Mouse (Mus musculus) urinary bladder, postnatal 14 days (tissue): Measurements from ENCODE around the gene H2-Eb1.
A peak's percentile ranks its signal among the peaks of the same experiment; 100 is the strongest.
"Not testable (repeated sequence)": the region's sequence is repeated elsewhere in the genome, so short reads cannot be mapped to it uniquely, and the experiment has no call there.

Experiments
- DNase-seq: peaks from one replicate; pipeline ENCODE4 v3.0.0; 2021; ENCODE audit warnings: low spot score

The H2-Eb1 gene

DNA sequence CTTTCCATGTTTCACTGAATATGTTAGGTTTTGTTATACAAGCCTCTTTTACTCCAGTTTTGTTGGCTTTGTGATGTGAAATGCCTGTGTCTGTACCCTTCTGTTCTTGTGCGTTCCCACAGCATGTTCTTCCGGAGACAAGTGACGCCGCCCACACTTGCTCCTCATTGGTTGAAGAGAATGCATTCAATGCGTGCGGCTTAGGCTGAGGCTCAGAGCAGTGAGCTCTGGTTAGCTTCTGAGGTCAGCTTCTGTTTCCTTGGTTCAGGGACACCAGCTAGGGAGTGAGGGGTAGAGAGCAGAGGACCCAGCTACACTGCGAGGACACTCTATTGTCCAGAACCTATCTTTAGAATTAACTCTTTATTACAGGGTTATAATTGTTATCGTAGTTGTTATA lies 14.1 kb upstream of the H2-Eb1 start:
- DNase-seq, result peak; percentile 79

DNA sequence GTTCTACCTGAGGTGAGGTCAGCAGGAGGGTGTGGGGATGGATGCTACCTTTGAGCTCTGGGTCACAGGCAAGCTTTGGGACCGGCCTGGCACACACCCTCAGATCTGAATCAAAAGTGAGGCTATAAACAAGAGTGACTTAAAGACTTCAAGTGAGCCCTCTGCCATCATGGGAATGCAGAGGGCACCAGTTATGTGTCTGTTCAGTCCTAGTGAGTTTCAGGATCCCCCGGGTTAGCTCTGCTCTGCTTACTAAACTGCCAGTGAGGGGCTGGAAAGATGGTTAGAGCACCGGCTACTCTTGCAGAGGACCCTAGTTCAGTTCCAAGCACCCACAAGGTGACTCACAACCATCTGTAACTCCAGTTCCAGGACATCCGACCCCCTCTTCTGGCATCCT lies 13.1 kb upstream of the H2-Eb1 start:
- no peak for DNase-seq

DNA sequence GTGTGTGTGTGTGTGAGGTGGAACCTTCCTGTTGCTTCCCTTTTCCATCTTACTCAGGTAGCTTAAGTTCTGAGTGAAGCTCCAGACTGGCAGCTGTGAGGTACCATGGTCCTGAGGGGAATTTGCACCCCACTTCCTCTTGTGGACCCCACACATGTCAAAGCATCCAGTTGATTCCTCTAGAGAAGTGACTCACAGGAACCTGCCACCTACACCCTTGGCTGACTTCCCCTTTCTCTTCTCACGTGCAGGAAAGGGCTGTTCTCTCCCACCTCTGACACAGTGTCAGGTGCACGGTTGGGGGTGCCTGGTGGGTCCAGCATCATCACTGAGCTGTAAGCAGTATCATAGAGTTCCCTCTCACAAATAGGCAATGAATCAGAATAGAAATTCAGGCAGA lies 12.1 kb upstream of the H2-Eb1 start:
- DNase-seq, result no peak

DNA sequence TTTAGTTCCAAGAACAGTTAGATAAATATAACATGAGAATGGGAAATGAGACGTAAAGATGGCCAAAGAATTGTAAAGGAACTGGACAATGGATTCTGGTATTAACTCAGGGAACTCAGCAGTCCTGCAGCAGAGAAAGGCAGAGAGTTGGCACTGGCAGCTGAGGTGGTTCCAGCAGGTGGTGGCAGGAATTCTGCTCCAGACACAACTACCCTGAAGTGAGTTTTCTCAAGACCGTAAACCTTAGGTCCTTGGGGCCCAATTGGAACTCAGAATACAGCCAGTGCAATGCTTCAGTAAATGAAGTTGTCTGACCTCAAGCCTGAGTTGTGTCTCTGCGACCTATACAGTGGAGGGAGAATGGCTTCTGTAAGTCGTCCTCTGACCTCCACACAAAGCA lies 11.4 kb upstream of the H2-Eb1 start:
- DNase-seq, result no peak

DNA sequence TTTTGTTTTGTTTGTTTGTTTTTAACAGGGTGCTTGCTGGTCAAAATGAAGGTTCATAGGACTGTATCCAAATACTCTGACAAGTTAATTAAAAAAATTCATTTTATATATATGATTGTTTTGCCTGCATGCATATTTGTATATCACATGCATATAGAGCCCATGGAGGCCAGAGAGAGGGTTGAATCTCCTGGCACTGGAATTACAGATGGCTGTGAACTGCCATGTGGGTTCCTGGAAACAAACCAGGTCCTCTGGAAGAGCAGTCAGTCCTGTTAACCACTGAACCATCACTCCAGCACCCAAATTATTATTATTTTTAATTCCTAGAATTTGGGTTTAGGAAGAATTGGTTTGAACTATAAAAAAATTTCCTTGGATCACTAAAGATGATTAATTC lies 10.4 kb upstream of the H2-Eb1 start:
- no peak for DNase-seq

DNA sequence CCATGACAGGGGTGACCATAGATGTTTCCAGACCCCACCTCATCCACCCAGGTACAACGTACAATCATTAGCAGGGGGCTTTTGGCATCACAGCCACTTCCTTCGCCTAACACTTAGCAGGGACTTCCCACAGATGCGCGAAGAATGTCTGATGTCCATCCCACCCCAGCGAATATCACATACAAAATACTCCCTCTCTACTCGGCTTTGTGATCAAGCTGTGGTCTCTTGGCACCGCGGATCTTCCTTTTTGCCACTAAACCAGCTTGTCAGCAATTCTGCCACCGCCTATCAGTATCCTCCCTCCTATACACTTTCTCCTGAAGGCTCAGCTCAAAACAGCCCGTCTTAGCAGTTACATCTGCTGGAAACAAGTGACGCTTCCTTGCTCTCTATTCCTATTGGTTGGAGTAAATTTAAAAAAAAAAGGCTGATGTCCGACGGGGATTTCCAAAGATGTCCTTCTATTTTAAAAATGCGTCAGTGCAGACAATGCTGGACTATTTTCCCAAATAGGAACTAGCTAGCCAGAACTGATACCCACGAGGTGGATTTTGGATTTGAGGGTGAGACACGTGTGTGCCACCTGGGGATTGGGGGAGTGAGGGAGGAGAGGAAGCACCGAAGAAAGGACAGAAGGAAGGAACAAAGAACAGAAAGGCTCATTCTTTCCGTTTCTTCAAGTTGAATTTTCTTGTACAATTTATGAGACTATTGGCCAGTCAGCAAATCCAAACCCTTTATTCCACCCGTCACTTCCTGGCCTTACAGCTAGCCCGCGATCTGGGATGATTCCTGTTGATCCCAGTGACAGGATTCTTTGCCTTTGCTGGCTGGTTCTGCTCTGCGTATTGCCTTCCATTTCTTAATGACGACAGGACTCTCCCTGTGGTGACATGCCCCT lies 9.5 kb upstream of the H2-Eb1 start:
- no peak for DNase-seq

DNA sequence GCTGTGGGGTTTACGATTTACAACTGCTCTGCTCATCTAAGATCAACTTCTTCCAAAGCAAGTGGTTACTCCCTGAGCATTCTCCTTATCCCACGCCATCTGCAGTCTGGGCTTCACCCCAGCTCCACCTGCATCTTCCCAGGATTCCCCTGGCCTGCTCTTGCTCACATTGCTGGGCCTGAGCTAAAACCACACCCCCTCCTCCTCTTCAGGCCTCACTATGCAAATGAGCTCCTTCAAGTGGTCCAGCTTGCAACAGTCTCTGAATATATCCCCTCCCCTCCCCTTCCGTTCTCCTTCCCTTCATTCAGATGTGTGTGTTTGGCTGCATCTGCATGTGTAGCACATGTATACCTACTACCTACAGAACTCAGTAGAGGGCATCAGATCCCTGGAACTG lies 6.3 kb upstream of the H2-Eb1 start:
- no peak for DNase-seq

DNA sequence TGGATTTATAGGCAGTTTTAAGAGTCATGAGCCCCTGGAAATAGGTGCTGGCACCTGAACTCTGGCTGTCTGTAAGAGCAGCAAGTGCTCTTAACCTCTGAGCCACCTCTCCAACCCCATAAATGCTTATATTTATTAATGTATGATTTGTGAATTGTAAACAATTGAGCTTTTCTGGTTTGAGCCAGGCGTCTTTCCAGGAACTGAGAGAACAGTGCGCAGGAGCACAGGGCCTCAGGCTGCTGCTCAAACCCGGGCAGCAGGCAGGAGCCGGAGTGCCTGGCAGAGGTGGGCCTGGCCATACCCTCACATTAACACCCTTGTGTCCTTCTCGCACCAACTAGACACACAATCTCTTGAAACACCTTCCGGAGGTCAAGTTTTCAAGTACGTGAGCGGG lies 5.6 kb upstream of the H2-Eb1 start:
- DNase-seq, result no peak

DNA sequence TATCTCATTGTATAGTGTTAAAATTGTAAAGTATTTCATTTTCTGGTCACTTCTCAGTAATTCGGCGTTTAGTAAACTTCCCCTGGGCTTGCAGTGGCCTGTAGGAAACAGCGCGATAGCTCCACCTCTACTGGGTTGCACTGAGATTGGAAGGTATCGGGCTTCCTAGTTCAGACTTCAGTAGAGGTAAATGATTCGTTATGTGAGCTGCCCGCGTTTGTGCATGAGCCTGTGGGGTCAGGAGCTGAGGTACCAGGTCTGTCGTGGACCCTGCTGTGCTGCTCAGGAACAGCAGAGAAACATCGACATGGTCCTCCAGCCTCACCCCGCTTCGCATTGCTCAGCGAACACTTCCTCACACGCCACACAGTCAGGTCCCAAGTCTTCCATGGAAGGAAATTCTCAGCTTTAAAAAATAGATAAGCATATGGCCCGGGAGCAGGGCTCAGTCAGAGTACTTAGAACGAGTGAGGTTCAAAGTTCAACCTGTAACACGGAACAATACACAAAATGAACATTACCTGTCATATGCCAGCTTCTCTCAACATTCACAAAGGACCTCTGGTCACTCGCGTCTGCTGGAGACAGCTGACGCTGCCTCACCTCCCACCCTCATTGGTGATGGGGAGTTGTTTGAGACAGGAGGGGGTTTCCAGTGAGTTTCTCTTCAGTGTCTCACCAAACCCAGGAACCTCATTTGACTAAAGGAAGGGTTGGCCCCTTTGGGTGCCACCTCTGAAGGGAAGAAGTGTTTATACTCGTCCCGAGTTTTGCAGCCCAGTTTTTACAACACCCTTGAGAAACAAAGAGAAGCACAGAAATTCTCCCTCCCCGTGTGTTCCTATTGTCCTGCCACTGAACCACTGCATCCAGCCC lies 4.7 kb upstream of the H2-Eb1 start:
- DNase-seq, result no peak

DNA sequence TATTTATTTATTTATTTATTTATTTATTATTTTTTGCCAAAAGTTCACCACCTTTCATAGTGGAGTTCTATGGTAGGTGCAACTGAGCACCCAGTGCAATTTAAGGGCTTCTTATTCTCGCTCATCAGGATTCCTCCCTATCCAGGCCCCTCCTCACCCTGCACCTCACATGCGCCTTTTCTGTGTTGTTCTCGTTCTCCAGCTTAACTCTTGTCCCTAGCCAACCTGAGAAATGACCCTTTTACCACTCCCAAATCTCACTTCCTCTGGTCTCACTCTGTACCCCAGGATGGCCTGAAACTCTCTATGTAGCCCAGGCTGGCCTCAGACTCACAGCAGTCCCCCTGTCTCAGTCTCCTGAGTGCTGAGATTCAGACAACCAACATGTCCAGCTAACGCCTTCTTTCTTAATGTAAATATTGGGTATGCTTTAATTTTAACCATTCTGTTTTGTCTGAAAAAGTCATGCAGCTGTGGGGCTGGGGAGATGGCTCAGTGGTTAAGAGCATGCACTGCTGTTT lies 3.9 kb upstream of the H2-Eb1 start:
- DNase-seq, result no peak

DNA sequence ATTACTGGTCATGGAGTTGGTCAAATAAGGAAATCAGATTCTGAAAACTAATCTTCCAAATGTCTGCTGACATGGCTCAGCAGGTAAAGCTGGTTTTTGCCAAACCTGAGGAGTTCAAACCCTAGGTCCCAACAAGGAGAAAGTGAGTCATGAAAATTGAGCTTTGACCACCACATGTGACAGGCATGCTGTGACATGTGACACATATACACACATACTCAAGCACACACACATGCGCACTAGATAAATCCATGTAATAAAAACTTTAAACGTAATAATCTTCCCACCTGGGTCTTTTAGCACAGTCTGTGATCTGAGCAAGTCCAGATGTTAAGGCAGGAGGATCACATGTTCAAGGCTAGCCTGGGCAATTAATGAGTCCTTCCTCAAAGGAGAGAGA lies 1.9 kb upstream of the H2-Eb1 start:
- DNase-seq, result no peak

DNA sequence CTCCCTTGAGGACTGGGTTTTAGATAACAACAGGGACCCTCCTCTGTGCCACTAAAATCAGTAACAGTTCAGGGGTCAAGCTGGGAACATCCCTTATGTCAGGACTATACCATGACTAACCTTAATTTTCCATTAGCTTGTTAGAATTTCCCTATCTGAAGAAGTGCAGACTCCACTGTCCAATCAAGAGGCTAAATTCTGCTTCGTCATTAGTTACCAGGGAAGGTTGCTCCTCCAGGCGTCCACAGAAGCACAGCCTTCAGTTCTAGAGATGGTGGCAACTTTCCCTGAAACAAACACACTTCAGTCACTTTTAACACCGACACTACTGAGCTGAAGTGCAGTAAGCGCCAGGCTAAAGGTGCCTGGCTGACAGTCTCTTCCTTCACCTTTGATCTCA lies 916 bp upstream of the H2-Eb1 start:
- DNase-seq, result peak; percentile 65

DNA sequence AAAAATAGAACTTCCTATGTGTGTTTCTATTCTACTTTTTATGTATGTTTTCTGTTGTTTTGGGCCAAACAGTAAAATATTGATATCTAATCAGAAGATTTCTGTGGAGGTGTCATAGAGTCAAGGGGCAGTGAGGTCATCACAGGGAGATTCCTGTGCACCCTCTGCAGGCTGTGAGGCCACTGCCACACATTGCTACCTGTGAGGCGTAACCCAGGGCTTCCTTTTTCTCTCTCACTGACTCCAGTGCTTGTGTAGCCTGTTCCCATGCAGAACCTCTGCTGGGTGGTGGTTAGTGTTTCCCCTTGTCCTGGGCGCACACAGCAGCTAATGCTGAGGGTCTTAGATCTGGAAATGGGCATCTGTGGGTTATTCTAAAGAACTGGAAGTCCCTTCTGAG lies 740 bp downstream of the H2-Eb1 start:
- DNase-seq, result no peak

DNA sequence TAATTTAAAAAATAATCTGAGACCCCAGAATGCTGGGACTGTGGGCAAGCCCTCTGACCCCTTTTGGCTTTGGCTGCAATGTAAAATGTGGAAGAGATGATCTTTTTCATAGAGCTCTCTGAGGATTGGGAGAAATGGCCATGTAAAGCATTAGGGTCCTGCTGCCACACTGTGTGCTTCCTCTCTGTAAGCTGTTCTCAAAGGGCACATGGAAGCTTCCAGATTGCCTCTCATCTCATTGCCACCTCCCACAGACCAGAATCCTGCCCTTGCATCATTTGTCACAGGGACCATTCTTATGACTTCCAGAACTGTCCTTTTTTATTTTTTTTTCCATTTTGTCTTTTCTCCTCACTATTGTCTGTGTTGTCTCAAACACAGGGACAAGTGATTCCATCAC lies 1.5 kb downstream of the H2-Eb1 start:
- no peak for DNase-seq

DNA sequence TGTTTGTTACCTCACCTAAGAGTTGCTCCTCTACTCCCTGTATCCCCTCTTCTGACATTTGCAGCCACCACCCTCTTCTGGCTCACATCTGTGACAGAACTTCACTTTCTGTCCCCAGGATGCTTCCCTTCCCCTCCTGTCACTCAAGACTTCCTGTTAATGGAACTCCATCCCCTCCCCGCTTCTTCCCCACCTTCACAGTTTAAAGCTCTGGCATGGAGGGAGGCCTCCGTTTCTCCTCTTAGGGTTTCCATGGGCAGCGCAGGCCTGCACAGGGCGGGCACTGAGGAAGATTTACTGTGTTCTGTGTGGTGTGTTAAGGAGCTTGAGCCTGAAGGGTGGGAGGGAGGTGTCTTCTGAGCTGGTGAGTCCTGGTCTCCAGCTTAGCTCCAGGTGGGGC lies 2.5 kb downstream of the H2-Eb1 start:
- DNase-seq, result no peak

DNA sequence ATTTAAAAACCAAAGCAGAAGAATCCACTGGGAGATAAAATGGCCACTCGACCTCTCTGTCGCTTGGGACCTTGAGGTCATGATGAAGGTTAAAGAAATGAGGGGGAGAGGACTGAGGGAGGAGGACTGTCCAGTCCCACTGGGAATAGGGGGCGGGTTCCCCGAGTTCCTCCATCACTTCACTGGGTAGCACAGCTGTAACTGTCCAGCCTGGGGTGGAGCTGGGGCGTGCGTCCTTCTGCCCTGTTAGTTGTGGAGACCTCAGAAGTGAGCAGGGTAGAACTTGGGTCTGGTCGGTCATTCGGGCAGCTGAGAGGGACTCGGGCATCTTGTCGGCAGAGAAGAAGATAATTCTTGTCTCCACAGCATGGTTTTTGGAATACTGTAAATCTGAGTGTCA lies 3.6 kb downstream of the H2-Eb1 start:
- no peak for DNase-seq

DNA sequence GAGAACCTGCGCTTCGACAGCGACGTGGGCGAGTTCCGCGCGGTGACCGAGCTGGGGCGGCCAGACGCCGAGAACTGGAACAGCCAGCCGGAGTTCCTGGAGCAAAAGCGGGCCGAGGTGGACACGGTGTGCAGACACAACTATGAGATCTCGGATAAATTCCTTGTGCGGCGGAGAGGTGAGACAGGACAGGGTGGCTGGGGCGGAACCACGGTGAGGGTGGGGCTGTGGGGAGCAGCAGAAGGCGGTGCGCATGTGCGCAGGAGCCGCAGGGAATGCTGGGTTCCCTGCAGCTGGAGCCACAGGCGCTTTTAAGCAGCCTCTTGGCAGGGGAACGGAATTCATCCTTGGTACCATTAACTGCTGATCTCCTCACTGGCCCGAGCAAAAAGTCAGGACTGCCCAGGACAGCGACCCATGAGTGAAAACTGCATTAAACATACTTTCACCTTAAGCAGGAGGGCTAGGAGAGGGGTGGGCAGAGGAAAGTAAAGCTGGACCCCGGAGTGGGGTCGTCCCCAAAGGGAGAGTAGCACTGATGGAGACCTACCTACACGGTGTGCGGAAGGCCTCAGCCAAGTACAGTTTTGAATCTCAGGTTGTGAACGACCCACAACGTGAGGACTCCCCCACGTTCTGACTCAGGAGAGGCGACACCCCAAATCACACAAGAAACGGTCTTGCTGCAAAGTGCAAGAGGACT lies 4.2 kb downstream of the H2-Eb1 start:
- peak; percentile 74 for DNase-seq

DNA sequence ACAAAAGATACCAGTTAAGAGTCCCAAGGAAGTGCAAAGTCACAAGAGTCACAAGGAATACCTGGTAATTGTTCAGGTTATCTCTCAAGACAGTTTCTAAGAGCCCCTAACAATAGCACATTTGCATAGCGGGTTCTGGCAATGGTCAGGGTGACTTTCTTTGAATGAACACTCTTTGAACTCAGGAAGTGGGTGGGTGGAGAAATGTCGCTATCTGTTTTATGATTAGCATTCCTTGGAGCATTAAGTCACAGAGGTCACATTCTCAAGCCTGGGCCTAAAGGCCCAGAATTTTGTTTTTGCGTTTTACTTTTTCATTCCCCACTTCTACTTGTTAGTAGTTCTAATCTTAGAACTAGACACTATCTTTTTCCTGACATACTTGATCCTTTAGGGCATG lies 4.9 kb downstream of the H2-Eb1 start:
- DNase-seq, result not testable (repeated sequence)

DNA sequence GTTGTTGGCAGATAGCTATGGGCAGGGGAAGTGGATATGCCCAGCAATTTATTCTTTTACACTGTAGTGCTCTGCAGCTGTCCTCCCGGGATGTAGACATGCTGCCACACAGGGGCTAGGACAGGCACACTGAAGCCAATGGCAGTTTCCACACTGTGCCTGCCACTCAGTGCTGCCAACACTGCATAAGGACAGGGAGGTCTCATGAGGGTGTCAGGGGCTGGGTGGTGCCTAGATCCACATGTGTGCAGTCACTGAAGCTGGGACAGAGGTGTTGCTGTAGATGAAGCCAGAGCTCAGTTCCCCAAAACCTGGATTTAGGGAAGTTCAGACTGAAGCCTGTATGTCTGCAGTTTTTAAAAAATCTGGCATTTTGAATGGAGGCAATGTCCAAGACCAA lies 6.5 kb downstream of the H2-Eb1 start:
- no peak for DNase-seq

DNA sequence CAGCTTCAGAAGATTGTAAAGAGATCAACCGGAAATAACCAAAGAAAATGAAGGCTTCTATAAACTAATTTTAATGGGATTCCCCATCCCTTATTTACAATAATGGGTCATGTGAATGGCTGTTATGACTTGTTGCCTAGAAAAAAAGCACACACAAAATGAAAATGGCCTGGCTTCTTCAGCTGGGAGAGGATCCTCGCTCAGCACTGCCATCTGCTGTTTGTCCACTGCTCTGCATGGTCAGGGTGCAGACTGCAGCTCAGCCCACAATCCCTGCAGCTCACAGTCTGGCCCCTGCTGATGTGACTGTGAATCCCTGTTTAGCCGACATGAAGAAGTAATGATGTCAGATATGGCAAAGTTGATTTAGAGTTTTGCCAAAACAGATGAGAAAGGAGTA lies 7.7 kb downstream of the H2-Eb1 start:
- DNase-seq, result peak; percentile 79

DNA sequence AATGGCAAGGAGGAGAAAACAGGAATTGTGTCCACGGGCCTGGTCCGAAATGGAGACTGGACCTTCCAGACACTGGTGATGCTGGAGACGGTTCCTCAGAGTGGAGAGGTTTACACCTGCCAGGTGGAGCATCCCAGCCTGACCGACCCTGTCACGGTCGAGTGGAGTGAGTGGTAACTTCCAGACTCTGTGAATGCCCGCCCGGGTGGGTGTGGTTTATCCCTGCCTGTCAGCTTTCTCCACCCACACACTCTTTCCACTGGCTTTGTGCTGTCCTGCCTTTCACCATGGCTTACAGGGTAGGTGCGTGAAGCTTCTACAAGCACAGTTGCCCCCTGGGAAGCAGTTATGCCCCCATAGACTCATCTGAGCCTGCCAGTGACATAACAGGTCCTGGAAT lies 8.6 kb downstream of the H2-Eb1 start:
- DNase-seq, result no peak

DNA sequence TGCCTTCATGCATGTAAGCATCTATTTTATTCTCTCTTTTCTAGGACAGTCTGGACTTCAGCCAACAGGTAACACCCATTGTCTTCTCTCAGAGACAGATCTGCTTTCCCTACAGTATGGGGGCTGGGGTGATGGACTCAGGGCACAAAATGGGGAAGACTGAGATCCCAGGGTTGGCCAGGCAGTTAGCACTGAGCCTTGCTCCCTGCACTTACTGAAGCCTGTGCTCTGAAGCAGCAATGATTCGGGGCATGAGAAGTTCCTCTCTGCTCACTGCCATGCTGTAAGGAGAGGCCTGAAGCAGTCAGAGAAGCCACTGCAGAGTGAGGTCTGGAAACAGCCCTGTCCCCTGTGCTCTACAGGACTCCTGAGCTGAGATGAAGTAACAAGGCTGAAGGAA lies 9.8 kb downstream of the H2-Eb1 start:
- no peak for DNase-seq
